Mouse (Mus musculus): ENCODE results near the gene Col19a1. TPM values are rescaled to one million over a fixed set of nuclear protein-coding genes. Genes with fewer than 3 reads are reported as not detected.
A peak's percentile ranks its signal among the peaks of the same experiment; 100 is the strongest.
"Not testable (repeated sequence)": the region's sequence is repeated elsewhere in the genome, so short reads cannot be mapped to it uniquely, and the experiment has no call there.

Gene Col19a1
- total RNA-seq (2021) = 10 to 100 TPM; 28.6 to 30.7 TPM

- intact Hi-C loops (cut with DNase I) = no loop called here
Measured at GRCm38 (mm10) chr1:24587141-24587541, at the start of gene Col19a1. TSS of gene Col19a1 (minus strand) at chr1:24587472.

GRCm38 (mm10) chr1:24633553-24634132, 46.4 kb upstream of the Col19a1 start:
- intact Hi-C loops (cut with DNase I) = loop anchor here (10.0 kb wide), 1 partner anchor 259 kb away; no protein-coding TSS in a partner anchor
- DNase-seq (ENCODE audit: extremely low spot score in 1 of 2, low spot score in 2 of 2) = no peak

More at GRCm38 (mm10) chr1:24587141-24587541, at the start of gene Col19a1:
- DNase-seq (ENCODE audit: extremely low spot score in 1 of 2, low spot score in 2 of 2) = peak in 1 of 2 experiments; percentile 28

- DNase-seq (ENCODE audit: extremely low spot score in 1 of 2, low spot score in 2 of 2); intact Hi-C loops (cut with DNase I): not testable (repeated sequence)
Measured at GRCm38 (mm10) chr1:24612556-24612955, 25.3 kb upstream of the Col19a1 start.

- DNase-seq (ENCODE audit: extremely low spot score in 1 of 2, low spot score in 2 of 2) = no peak
- intact Hi-C loops (cut with DNase I) = no loop called here
Measured at GRCm38 (mm10) chr1:24595096-24595495, 7.8 kb upstream of the Col19a1 start.

- intact Hi-C loops (cut with DNase I) = no loop called here
- peak; percentile 8 to 69 for DNase-seq (ENCODE audit: extremely low spot score in 1 of 2, low spot score in 2 of 2)
Measured at GRCm38 (mm10) chr1:24586370-24587140, 717 bp downstream of the Col19a1 start.

- no peak for DNase-seq (ENCODE audit: extremely low spot score in 1 of 2, low spot score in 2 of 2)
- intact Hi-C loops (cut with DNase I) = no loop called here
Measured at GRCm38 (mm10) chr1:24572602-24573001, 14.7 kb downstream of the Col19a1 start.

GRCm38 (mm10) chr1:24564113-24564512, 23.2 kb downstream of the Col19a1 start:
- intact Hi-C loops (cut with DNase I) = no loop called here
- no peak for DNase-seq (ENCODE audit: extremely low spot score in 1 of 2, low spot score in 2 of 2)

- DNase-seq (ENCODE audit: extremely low spot score in 1 of 2, low spot score in 2 of 2) = no peak
- intact Hi-C loops (cut with DNase I) = no loop called here
Measured at GRCm38 (mm10) chr1:24558005-24558404, 29.3 kb downstream of the Col19a1 start.

- intact Hi-C loops (cut with DNase I) = no loop called here
- no peak for DNase-seq (ENCODE audit: extremely low spot score in 1 of 2, low spot score in 2 of 2)
Measured at GRCm38 (mm10) chr1:24553462-24553861, 33.8 kb downstream of the Col19a1 start.

GRCm38 (mm10) chr1:24550560-24551280, 36.6 kb downstream of the Col19a1 start:
- intact Hi-C loops (cut with DNase I) = no loop called here
- DNase-seq (ENCODE audit: extremely low spot score in 1 of 2, low spot score in 2 of 2) = no peak

GRCm38 (mm10) chr1:24550031-24550430, 37.2 kb downstream of the Col19a1 start:
- intact Hi-C loops (cut with DNase I) = no loop called here
- DNase-seq (ENCODE audit: extremely low spot score in 1 of 2, low spot score in 2 of 2) = no peak

GRCm38 (mm10) chr1:24549050-24549449, 38.2 kb downstream of the Col19a1 start:
- no peak for DNase-seq (ENCODE audit: extremely low spot score in 1 of 2, low spot score in 2 of 2)
- intact Hi-C loops (cut with DNase I) = no loop called here

- intact Hi-C loops (cut with DNase I) = no loop called here
- no peak for DNase-seq (ENCODE audit: extremely low spot score in 1 of 2, low spot score in 2 of 2)
Measured at GRCm38 (mm10) chr1:24547574-24547973, 39.7 kb downstream of the Col19a1 start.

- intact Hi-C loops (cut with DNase I) = no loop called here
- no peak for DNase-seq (ENCODE audit: extremely low spot score in 1 of 2, low spot score in 2 of 2)
Measured at GRCm38 (mm10) chr1:24539852-24540251, 47.4 kb downstream of the Col19a1 start.

- intact Hi-C loops (cut with DNase I) = no loop called here
- DNase-seq (ENCODE audit: extremely low spot score in 1 of 2, low spot score in 2 of 2) = no peak
Measured at GRCm38 (mm10) chr1:24527194-24527593, 60.1 kb downstream of the Col19a1 start.

- intact Hi-C loops (cut with DNase I) = no loop called here
- no peak for DNase-seq (ENCODE audit: extremely low spot score in 1 of 2, low spot score in 2 of 2)
Measured at GRCm38 (mm10) chr1:24517462-24517861, 69.8 kb downstream of the Col19a1 start.

- intact Hi-C loops (cut with DNase I) = no loop called here
- DNase-seq (ENCODE audit: extremely low spot score in 1 of 2, low spot score in 2 of 2) = no peak
Measured at GRCm38 (mm10) chr1:24515341-24515740, 71.9 kb downstream of the Col19a1 start.

GRCm38 (mm10) chr1:24511536-24511935, 75.7 kb downstream of the Col19a1 start:
- intact Hi-C loops (cut with DNase I) = no loop called here
- DNase-seq (ENCODE audit: extremely low spot score in 1 of 2, low spot score in 2 of 2) = no peak

GRCm38 (mm10) chr1:24495400-24495799, 91.9 kb downstream of the Col19a1 start:
- intact Hi-C loops (cut with DNase I) = no loop called here
- no peak for DNase-seq (ENCODE audit: extremely low spot score in 1 of 2, low spot score in 2 of 2)

GRCm38 (mm10) chr1:24484161-24484560, 103.1 kb downstream of the Col19a1 start:
- no peak for DNase-seq (ENCODE audit: extremely low spot score in 1 of 2, low spot score in 2 of 2)
- intact Hi-C loops (cut with DNase I) = no loop called here

Data from left cerebral cortex, postnatal 10 days (tissue).